Mouse (Mus musculus) cerebellum, adult 11 months (tissue): ENCODE measurements at regions not wholly inside any gene's neighbourhood (a gene's known extent, or its start where the extent isn't known, plus 50 kb on each side); places are given as distances from the start of the nearest gene placed in this dataset.

Experiments used
- DNase-seq: peaks from one replicate; pipeline ENCODE4 v3.0.0; 2022

DNA sequence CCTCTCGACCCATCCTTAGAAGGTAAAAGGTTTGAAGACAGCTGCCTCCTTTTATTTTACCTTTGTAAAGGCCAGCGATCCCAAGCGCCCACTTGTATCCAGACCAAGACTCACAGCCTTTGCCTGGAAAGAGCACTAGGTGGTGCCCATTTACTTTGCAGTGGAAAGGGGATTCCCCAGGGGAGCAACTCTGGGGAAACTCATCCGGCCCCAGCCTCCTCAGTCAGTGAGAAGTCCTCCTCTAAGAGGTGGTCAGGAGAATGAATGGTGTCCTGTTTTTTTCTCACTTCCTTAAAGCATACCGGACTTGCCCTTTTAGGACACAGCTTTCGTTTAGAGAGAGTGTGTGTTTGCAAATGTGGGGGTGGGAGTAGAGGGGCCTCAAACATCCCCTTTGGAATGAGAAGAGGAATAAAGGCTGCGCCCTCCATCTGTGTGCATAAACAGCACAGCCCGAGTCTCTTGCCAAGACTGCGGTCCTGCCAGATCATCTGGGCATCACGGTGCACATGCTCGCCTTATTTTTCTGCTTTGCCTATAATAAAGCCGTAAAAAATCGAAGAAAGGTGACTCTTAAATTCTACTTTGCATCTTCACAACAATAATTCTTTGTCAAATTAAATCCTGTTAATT lies 57.5 kb upstream of the Etaa1 start:
- no peak for DNase-seq

DNA sequence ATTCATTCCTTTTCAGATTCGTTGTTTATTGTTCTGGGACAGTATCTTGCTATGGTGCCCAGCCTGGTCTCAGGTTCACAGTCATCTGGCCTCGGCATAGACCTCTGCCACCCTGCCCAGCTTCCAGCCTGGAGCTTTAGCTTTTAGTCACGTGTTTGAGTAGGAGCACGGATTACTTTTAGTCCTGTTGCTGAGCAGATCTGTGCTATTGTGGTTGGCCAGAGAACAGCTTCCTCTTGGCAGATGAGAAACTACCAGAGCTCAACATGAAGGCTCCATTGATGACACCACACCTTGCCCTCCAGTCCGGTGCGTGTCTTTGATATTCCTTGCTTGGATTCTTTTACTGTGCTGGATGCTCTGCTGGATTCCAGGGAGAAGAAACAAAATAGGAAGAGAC lies 54.5 kb upstream of the Etaa1 start:
- no peak for DNase-seq
